Mouse (Mus musculus) frontal cortex, postnatal 10 days (tissue): ENCODE results near the gene Htr3b.
"Not testable (repeated sequence)": the region's sequence is repeated elsewhere in the genome, so short reads cannot be mapped to it uniquely, and the experiment has no call there.

Experiments used
- DNase-seq, 2 experiments: peaks; one replicate each; pipeline ENCODE4 v3.0.0; 2022; ENCODE audit warnings: low spot score in 2 of 2, mixed read lengths in 1 of 2

Htr3b gene

GRCm38 (mm10) chr9:48964587-48965040 lies at the start of gene Htr3b:
Gene Htr3b (minus strand): TSS chr9:48964990.
- DNase-seq: no peak

DNA sequence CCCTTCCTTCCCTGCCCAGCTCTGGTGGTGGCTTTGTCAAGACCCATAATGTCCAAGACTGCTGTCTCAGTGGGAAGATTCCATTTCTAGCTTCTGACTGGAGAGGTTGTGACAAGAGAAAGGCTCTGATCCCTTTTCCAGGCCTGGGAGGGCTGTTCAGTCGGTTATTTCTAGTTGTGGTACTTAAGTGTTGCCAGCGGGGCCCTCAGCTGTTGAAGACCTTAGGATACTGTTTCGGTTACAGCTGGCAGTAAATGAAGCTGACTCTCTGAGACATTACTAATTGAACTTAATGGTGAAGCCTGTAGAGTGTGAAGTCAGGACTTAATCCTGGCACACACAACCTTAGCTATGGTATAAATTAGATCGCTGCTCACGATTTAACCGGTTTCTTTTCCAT lies 34.5 kb upstream of the Htr3b start:
- DNase-seq: no peak

DNA sequence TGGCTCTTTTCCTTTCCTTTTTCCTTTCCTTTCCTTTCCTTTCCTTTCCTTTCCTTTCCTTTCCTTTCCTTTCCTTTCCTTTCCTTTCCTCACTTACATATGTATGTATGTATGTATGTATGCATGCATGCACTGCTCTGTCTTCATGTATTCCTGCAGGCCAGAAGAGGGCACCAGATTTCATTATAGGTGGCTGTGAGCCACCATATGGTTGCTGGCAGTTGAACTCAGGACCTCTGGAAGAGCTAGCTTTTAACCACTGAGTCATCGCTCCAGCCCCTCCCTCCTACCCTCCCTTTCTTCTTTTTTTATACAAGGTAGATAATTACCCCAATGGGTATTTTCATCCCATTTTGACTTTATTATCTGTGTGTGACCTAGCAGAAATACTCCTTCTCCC lies 30.9 kb upstream of the Htr3b start:
- no peak for DNase-seq

GRCm38 (mm10) chr9:48994779-48995178 lies 30.0 kb upstream of the Htr3b start:
- DNase-seq: no peak

DNA sequence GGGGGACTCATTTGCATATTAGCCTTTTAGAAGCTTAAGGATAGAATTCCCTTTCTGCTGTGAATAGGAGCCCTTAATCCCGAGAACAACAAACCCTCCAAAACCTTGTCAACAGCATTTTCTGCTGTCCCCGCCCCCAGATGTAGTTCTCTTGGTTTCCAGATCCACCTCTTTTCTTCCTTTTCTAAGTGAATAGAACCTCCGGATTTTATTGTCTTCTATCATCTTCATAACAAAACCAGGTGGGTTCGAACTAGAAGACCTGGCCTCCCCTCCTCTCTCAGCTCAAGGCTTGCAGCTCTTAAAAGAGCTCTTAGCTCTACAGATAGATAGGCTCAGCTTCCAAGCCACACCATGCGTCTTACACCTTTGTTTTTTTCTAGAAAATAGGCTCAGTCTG lies 26.9 kb upstream of the Htr3b start:
- no peak for DNase-seq

- DNase-seq: peak in 1 of 2 experiments; percentile 19
Measured at GRCm38 (mm10) chr9:48987201-48988101, 22.7 kb upstream of the Htr3b start.

DNA sequence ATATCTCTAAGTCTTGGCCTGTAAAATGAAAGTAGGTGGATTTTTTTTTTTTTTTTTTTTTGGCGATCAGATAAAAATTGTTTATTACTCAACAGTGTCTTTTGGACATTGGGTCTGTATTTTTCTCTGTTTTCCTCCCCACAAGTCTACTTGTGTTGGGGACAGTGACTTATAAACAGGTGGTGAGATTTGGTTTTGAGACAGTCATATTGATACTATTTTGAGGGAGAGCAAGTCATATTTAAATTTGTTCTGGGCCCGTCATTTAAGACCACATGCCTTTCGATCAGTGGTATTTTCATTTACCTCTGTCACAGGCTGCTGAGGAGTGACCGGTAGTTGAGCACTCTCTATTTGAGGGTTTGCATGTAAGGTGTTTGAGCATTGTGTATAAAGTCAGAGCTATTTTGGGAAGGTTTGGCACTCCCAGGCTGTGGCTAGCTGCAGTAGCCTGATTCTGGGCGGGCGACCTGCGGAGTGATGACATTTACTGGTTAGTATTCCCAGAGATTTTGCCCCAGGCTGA lies 21.9 kb upstream of the Htr3b start:
- no peak for DNase-seq

DNA sequence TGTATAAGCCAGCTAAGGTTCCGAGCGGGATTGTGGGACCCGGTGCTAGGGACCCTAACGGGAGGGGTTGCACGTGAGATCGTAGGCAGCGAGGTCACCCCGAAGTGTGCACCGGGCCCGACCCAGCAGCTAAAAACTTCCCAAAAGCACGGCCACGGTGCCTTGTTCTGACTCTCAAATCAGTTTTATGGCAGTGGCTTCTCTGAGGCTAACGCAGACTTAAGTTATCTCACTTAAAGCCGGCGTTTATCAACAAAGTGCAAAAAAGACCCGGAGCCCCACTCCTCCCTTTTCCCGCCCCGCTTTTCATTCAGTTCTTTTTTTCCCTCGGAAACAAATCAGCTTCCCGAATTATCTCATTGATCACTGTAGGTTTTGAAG lies 20.9 kb upstream of the Htr3b start:
- no peak for DNase-seq

- DNase-seq: peak; percentile 98
Measured at GRCm38 (mm10) chr9:48984845-48985707, 20.3 kb upstream of the Htr3b start, which contains the start of gene Usp28. Gene Usp28 (plus strand): TSS chr9:48985375.

GRCm38 (mm10) chr9:48984320-48984844 lies 19.6 kb upstream of the Htr3b start:
- DNase-seq: no peak

DNA sequence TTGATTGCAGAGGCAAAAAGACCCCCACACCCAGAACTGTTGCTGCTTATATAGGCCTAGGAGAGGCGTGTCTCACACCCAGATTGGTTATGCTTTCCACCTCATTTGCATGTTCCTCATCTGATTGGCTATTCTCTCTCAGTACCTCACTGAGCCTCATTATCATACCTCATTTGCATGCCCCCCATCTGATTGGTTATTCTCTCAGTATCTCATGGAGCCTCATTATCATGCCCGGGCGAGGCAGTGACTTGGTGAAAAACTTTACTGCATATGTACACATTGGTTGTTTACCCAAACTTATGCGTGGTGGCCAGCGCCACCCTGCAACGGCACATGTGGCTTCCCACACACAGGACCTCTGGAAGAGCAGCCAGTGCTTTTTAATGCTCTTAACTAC lies 19.0 kb upstream of the Htr3b start:
- not testable (repeated sequence) for DNase-seq

- DNase-seq: no peak
Measured at GRCm38 (mm10) chr9:48981827-48982226, 17.0 kb upstream of the Htr3b start.

DNA sequence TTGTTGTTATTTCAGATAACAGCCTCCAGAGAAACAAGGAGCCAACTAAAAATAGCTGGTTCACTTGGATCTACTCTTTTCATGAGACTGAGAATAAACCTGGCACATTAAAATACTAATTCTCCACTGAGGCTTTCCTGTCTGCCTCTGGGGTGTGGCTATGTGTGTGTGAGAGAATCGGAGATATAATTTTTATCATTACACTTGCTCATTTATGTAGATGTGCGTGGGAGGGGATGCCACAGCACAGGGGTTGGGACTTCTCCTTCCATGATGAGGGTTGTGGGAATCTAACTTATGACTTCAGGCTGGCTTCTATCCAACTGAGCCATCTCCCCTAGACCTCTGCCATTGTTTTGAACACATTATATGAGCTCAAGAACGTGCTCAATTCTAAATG lies 16.0 kb upstream of the Htr3b start:
- no peak for DNase-seq

DNA sequence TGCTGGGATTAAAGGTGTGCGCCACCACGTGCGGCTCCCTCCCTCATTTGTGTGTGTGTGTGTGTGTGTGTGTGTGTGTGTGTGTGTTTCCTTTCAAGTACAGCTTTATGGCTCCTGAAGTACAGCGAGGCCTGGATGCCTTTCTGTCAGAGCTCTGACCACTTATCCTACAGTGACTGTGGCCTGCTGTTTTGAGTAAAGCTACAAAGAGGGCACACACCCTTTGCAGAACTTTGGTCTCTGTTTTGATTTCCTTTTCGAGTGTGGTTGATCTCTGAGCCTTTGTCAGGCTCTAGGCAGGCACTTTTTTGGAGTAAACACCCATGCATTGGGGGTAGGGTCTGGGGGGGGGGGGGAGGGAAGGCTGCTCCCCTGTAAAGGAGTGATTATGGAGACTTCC lies 15.6 kb upstream of the Htr3b start:
- no peak for DNase-seq

DNA sequence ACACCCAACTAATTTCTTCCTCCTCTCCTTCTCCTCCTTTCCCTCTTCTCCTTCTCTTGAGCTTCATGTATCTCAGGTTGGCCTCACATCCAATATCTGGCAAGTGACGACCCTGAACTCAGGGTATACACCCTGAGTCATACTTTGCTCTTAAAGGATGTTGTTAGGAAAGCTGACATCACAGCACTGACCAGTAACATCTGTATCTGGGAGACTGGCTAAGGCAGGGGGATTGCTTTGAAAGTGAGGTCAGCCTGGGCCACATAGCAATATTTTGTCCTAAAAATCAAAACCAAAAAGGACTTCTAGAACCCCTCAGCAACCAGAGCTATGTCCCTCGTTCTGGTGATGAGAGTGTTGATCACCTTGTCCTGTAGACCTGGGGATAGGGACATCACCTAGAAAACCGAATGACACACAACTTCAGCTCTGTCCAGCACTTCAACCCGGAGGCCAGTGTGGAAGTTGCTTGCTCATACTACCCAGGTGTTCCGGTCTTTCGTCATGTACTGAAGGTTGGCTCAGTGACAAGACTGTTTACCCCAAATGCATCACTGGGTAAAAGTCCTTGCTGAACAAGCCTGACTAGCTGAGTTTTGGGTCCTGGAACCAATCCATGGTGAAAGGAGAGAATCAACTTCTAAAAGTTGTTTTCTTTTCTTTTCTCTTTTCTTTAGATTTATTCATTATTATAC lies 12.0 kb upstream of the Htr3b start:
- DNase-seq: no peak

- peak in 1 of 2 experiments; percentile 59 for DNase-seq
Measured at GRCm38 (mm10) chr9:48972494-48972893, 7.7 kb upstream of the Htr3b start.

- no peak for DNase-seq
Measured at GRCm38 (mm10) chr9:48962131-48962530, 2.7 kb downstream of the Htr3b start.

GRCm38 (mm10) chr9:48961314-48961713 lies 3.5 kb downstream of the Htr3b start:
- no peak for DNase-seq

DNA sequence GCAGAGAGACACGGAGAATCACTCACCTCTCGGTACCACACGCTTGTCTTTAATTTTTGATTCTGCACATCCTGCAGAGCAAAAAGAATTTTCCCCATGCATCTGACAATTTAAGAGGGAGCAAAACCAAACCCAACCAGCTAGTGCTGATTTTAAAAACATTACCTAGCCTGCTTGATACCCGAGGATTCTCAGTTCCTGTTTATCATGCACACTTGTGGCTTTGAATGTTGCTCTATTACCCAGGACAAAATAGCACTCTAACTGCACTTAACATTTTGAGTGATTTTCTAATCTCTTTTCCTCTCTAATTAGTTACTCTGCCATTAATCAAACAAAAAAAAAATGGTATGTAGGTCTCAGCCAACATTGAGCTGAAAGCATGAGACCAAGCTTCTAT lies 17.2 kb downstream of the Htr3b start:
- no peak for DNase-seq

DNA sequence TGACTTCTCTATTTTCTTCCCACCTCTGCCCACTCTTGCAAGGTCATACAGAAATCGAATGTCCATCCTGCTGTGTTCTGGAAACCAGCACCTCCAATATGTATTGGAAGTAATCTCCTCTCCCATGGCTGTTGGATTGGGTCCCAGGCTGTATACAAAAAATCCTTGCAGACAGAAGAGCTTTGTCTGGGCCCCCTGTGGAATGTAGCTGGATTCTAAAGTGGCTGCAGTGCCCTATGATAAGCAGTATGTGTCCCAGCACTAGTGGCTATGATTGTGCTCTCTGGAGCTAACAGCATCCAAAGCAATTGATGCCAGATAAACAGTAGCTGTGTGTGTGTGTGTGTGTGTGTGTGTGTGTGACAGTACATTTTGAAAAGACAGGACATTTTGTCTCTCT lies 22.4 kb downstream of the Htr3b start:
- DNase-seq: no peak

- no peak for DNase-seq
Measured at GRCm38 (mm10) chr9:48929436-48929835, 35.4 kb downstream of the Htr3b start.
